Mouse (Mus musculus): Measurements from ENCODE around the gene Igtp.
"Not testable (repeated sequence)": the region's sequence is repeated elsewhere in the genome, so short reads cannot be mapped to it uniquely, and the experiment has no call there.

Igtp gene

DNA sequence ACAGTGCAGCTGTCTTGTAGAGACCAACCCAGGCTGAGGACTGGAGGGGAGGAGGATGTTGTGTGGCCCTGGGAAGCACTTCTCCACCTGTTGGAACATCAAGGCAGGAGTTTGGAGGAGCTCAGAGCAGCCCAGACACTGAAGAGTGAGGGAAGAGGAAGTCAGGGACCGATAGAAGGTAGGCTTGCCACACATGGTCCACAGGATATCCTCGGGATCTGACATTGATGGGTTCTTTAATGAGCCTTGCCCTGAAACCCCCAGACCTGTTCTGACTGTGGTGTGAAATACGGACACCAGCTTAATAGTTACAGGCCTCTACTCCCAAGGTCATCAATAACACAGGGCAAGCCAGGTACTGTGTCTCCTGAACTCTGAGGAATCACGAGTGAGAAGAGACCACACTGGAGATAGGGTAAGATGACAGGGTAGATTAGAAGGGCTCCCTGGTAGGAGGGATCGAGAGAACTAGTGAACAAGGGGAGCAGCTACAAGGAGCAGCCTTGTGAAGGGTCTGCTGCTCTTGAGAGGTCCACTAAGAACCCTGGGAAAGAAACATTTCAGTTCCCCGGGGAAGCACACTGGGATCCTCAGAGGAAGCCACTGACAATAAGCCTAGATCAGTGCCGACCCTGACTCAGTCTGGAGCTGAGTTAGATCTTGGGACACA, 14.5 kb downstream of the Igtp start:
- DNase-seq (ENCODE audit: low read depth, low spot score): no peak

DNA sequence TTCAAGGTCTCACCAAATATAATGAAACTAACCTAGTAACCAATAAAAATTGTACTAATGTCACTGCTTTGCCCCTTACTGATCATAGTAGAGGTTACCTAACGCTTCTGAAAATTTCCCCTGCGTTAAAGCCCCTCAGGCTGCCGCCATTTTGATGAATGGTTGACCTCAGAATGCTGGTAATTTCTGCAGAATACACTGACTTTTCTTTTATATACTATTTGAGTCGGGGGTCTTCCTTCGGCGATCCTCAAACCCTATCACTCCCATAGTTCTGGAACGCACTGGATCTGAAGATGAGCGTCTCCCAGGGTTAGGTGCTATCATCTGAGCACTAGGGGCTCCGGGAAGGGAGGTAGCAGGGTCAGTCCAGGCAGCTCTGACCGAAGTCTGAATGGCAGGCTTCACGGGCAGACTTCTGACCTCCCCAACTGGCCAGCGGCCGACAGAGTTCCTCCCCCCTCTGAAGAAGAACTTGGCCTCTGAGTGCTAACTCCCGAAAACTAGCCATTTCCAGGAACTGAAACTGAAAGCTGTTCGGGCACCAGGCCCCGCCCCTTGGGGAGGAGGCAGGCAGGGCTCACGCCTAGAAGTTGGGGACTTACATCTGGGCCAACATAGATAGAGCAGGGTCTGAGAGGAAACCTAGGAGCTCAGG, 15.2 kb downstream of the Igtp start:
- peak; percentile 74 for DNase-seq (ENCODE audit: low read depth, low spot score)

DNA sequence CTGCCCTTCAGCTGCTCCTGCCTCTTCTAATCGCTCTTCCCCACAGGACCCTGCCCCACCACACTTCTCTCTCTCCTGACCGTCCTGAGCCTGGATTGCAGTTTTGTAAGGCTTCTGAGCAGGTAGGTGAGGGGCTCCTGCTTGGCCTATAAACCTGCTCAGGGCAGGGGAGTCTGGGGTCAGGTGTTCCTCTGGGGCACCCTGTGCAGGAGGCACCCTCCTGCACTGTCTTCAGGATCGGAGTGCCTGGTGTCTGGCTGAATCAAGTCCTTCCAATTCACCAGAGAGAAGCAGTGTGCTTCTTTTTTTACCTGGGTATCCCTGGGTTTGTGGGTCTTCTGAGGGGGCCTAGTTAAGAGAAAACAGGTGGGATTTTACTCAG, 15.7 kb downstream of the Igtp start:
- not testable (repeated sequence) for DNase-seq (ENCODE audit: low read depth, low spot score)

DNA sequence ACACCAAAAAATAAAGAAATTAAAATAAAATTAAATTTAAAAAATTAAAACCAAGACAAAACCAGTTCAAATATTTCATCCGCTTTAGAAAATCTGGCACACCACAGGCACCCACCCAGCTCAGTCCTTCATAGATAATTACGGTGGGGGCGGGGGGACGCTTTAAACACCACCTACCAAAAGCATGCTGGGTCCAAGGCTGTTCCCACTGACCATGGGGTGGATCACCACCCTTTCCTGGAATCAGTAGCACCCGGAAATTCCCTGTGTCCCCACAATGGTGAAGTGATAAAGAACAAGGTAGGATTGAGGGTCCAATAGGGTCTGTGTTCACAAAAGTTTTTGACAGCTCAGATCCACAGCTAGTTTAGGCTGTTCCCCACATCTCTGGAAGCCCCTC, 16.5 kb downstream of the Igtp start:
- no peak for DNase-seq (ENCODE audit: low read depth, low spot score)

DNA sequence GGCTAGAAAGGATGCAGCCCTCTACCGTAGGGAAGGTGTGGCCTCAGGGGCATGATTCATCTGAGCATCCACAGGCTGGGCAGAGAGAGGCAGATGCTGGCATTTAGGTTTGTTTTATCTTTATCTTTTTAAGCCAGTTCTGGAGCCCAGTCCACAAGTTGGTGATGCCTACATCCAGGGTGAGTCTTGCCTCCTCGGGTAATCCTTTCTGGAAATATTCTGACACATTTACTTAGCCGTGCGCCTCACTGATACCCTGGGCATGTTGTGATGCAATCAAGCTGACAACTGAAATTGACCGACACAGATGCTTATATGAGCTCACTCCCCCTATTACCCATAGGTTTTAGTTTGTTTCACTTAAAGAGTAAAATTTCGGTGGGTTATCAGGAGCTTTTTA, 17.5 kb downstream of the Igtp start:
- no peak for DNase-seq (ENCODE audit: low read depth, low spot score)

DNA sequence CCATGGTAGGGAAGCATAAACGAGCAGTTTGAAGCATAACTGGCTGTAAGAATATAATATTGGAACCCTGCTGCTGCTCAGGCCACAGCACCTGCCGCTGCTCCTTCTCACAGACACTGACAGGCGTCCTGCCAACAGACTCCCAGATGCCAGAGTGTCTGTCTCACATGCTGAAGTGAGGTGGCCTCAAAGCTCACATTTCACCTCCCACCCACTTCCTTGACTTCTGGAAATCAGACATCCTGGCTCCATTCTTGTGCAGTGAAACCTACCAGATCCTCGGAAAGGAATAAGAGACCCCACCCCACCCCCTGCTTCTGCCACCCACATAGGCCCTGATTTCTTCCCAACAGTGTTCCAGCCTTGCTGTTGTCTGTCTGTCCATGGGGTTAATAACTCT, 24.4 kb downstream of the Igtp start:
- no peak for DNase-seq (ENCODE audit: low read depth, low spot score)

- DNase-seq (ENCODE audit: low read depth, low spot score): no peak
Observed at GRCm38 (mm10) chr11:58224313-58224712, 25.0 kb downstream of the Igtp start.

GRCm38 (mm10) chr11:58224872-58225271, 25.5 kb downstream of the Igtp start:
- DNase-seq (ENCODE audit: low read depth, low spot score): not testable (repeated sequence)

- DNase-seq (ENCODE audit: low read depth, low spot score): peak; percentile 74
Observed at GRCm38 (mm10) chr11:58225655-58226054, 26.3 kb downstream of the Igtp start.

DNA sequence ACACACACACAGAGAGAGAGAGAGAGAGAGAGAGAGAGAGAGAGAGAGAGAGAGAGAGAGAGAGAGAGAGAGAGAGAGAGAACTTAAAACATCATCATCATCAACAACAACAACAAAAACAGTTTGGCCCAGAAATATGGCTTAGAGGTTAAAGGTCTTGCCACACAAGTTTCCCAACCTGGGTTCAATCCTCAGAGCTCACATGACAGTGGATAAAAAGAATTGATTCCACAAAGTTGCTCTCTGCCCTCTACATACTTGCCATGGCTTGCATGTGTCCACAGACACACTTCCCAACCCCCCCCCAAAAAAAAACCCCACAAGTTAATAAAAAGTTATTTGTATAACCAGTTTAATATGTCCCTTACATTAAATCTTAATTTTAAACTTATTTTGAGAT, 27.1 kb downstream of the Igtp start:
- DNase-seq (ENCODE audit: low read depth, low spot score): no peak

DNA sequence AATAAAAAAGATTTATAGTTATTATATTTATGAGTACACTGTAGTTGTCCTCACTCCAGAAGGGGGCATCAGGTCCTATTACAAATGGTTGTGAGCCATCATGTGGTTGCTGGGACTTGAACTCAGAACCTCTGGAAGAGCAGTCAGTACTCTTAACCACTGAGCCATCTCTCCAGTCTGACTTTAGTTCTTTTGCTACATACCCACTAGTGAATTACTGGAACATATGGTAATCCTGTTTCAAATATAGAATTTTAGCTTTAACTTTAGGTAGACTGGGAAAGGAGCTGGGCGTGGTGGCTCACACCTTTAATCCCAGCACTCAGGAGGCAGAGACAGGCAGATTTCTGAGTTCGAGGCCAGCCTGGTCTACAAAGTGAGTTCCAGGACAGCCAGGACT, 28.7 kb downstream of the Igtp start:
- DNase-seq (ENCODE audit: low read depth, low spot score): not testable (repeated sequence)

GRCm38 (mm10) chr11:58230396-58230910, 31.1 kb downstream of the Igtp start:
- no peak for DNase-seq (ENCODE audit: low read depth, low spot score)

DNA sequence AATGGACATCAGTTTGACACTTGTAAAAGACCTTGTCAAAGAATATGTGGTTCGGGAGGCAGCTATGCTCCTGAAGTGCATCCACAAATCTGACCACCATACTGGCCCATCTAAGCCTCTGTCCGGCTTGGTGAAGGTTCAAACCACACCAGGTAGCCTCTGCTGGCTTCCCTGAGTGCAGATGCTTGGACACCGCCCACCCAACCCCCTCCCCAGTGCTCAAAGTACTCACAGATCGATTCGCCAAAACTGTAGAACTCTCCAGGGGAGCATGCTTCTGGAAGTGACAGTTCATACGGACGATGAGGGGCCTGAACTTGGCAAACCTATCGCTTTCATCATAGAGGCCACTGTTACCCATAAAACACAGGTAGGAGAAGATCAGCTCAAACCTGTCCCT, 31.8 kb downstream of the Igtp start:
- DNase-seq (ENCODE audit: low read depth, low spot score): no peak

DNA sequence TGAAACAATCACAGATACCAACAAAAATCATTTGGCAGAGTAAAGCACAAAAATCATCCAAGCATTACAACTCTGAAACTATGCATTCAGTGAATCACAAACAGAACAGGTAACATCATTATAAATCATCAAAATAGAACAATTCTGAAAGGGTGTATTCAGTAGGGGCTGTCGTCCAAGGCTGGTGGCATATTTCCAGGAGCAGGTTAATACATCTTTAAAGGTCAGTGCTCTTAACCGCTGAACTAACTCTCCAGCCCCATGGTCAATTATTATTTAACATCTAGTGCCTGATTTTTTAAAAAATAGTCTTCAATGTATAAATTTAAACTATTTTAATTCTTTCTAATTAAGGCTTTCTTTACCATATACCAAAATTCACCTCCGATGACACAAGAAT, 35.2 kb downstream of the Igtp start:
- not testable (repeated sequence) for DNase-seq (ENCODE audit: low read depth, low spot score)

DNA sequence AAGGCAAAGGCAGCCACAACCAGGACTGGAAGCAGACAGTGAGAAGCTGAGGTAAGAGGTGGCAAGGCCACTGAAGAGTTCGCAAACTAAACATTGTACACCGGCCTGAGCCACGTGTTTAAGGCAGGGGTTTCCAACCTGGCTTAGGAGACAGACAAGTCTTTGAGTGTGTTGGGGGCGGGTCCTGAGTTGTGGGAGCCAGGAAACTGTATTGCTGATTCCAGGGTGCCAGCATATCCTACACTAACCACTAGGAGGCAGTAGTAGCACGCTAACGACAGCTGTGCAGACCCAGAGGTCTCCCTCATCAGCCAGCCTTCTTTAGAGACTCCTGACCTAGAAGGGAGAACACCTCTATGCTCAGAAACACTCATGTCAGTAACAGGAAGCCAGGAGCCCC, 35.8 kb downstream of the Igtp start:
- DNase-seq (ENCODE audit: low read depth, low spot score): peak; percentile 94

DNA sequence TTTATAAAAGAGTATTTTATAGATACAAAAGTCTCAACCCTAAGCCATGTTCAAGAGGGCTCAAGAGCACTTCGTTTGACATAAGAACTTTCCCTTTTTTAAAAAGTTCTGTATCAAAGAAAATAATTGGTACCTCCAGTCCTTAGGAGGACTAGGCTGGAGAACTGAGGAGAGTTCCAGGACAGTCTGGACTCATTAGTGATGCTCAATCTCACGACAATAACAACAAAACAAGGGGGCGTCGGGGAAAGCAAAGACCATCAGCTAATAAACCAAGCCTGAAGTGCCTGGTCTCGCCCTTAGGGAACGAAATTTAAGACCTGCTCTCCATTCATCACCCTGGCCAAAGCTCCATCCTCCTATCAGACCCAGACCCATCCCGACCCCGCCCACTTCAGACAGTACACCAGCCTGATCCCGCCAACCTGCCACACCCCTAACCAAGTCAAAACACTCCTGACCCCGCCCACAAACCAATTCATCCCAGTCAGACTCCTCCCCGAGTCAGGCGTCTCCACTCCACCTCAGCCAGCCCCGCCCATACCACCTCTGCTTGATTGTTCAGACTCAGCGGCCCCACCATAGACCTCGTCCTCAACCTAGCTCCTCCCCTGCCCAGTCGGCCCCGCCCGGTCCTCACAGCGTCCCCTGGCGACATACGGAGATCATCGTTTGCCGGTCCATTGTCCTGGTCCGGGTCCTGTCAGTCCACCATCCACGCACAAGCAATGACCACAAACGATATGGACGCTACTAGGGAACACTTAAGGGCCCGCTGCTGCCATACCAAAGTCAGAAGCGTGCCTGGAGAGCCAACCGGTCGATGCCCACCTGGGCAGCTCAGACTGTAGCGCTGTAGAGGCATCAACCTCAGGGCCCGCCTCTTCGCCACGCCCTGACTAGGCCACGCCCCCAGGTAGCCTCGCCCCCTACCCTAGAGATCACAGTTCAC, 39.8 kb downstream of the Igtp start:
- DNase-seq (ENCODE audit: low read depth, low spot score): peak; percentile 96

DNA sequence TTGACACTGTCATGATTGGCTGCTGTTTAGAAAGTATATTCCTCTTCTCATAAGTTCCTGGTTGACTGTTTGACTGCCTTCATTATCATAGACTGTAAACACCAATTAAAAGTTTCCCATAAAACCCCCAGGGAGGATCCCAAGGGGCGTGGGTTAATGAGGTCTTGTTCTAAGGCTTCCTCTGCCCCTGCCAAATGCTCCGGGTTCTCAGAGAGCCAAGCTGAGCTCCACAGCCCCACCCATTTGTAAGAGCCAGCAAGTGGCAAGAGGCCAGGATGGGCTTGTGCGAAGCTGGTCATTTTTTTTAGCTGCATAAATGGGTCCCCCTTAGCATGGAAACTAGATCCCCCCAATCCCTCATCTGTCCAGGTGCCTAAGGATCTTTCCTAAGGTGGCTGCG, 47.9 kb downstream of the Igtp start:
- no peak for DNase-seq (ENCODE audit: low read depth, low spot score)

DNA sequence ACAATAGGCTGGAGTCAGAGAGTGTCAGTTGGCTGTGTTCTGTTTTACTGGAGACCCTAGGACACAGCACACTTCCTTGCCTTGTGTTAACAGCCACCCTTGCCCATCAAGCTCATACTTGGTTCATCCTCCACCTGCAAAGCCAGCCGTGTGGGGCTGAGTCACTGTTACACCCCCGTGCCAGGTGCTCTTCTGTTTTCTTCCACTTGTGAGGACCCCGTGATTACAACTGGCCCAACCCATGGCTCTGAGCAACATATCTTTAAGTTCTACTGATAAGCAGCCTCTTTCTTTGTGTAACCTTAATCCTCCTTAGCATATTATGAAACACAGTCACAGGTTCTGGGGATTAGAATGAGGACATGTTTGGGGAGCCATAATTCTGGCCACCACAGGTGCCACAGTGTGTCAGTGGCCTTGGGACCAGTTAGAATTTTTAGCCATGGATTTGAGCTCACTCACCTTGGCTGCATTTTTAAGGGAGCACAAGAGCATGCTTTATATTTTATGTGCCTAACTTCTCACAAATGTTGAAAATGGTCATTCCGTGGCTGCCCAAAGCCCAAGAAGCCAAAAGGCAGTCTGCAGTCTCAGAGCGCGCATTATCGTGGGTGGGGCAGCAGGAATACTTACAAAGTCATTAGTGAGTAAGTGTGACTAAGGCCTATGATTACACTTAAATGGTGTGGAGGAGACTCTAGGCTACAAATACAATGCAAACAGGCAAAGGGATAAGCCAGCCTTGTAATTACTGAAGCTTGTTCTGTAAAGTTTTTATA, 50.0 kb downstream of the Igtp start:
- no peak for DNase-seq (ENCODE audit: low read depth, low spot score)

- no peak for DNase-seq (ENCODE audit: low read depth, low spot score)
Observed at GRCm38 (mm10) chr11:58250550-58250949, 51.2 kb downstream of the Igtp start.

DNA sequence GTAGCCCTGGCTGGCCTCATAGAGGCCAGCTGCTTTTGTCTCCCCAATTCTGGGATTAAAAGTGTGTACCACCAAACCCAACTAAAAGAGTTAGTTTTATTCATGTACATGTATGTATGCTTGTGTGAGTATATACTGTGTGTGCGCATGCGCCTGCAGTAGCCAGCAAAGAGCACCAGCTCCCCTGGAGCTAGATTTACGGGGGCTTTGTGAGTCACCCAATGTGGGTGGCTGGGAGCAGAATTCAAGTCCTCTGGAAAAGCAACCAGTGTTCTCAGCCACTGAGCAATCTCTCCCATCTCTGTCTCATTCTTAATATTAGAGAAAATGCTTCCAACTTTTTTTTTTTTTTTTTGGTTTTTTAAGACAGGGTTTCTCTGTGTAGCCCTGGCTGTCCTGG, 55.1 kb downstream of the Igtp start:
- DNase-seq (ENCODE audit: low read depth, low spot score): no peak
